Mouse (Mus musculus) bone marrow, adult 2 months (tissue): ENCODE measurements around the gene Hba-a2.

Source experiments
- CTCF ChIP-seq: fragments of 200-500 bp; IDR thresholded peaks from 2 replicates; pipeline ENCODE4 v1.5.1; 2011; ENCODE audit warnings: low read length, control low read depth; ENCODE audit not compliant: control insufficient read depth, insufficient read depth
- POLR2A ChIP-seq: fragments of 200-500 bp; IDR thresholded peaks from 2 replicates; pipeline ENCODE4 v1.6.1; 2011; ENCODE audit warnings: low read depth, mild to moderate bottlenecking, control low read depth, low read length, borderline replicate concordance; ENCODE audit not compliant: control insufficient read depth

GRCm38 (mm10) chr11:32336435-32336907 lies 40.2 kb downstream of the Hba-a2 start:
- TF ChIP-seq POLR2A (no peak), CTCF (no peak)
